Mouse (Mus musculus) G1E (cell line): ENCODE measurements at regions not wholly inside any gene's neighbourhood (a gene's known extent, or its start where the extent isn't known, plus 50 kb on each side); places are given as distances from the start of the nearest gene placed in this dataset.
"Not testable (repeated sequence)": the region's sequence is repeated elsewhere in the genome, so short reads cannot be mapped to it uniquely, and the experiment has no call there.

Source experiments
- CTCF ChIP-seq: IDR thresholded peaks from 2 replicates; pipeline ENCODE4 v1.5.1; 2012; ENCODE audit warnings: low read depth, low read length, inconsistent platforms, mixed read lengths
- GATA1 ChIP-seq: IDR thresholded peaks from 2 replicates; pipeline ENCODE4 v1.6.1; 2012; ENCODE audit warnings: borderline replicate concordance, low read length, inconsistent platforms, mixed read lengths
- GATA2 ChIP-seq: IDR thresholded peaks from 2 replicates; pipeline ENCODE4 v1.6.1; 2012; ENCODE audit warnings: low read depth, low read length, inconsistent platforms, borderline replicate concordance
- POLR2AphosphoS5 ChIP-seq: IDR thresholded peaks from 2 replicates; pipeline ENCODE4 v1.6.1; 2012; ENCODE audit warnings: low read depth, low read length, inconsistent platforms; ENCODE audit not compliant: insufficient replicate concordance
- TAL1 ChIP-seq: conservative IDR thresholded peaks from 2 replicates; pipeline ENCODE4 v1.6.1; 2012; ENCODE audit warnings: low read depth, low read length, inconsistent platforms, mixed read lengths

DNA sequence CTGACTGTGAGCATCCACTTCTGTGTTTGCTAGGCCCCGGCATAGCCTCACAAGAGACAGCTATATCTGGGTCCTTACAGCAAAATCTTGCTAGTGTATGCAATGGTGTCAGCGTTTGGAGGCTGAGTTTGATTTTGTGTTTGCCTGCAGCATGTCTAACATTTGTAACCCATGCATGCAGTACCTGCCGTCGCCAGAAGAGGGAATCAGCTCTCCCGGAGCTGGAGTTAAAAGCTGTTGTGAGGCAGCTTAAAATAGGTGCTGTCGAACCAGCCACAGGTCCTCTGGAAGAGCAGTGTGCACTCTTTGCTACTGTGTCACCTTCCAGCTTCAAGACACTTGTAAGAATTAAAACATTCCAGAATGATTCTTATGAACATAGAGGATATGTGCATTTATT, 403.2 kb upstream of the Sphkap start:
- TF ChIP-seq CTCF, POLR2AphosphoS5, TAL1, GATA1, GATA2: not testable (repeated sequence)
